Mouse (Mus musculus) right cerebral cortex, postnatal 10 days (tissue): ENCODE results near the gene Efnb2.
A peak's percentile ranks its signal among the peaks of the same experiment; 100 is the strongest.

ENCODE experiments used
- DNase-seq, 2 experiments: peaks; one replicate each; pipeline ENCODE4 v3.0.0; 2021; ENCODE audit warnings: low spot score in 2 of 2

Efnb2 gene

GRCm38 (mm10) chr8:8613844-8614243 lies 47.2 kb downstream of the Efnb2 start:
- DNase-seq, result no peak

- DNase-seq, result no peak
Observed at GRCm38 (mm10) chr8:8611928-8612327, 49.1 kb downstream of the Efnb2 start.

GRCm38 (mm10) chr8:8609791-8610190 lies 51.3 kb downstream of the Efnb2 start:
- DNase-seq, result no peak

- DNase-seq, result no peak
Observed at GRCm38 (mm10) chr8:8609141-8609540, 51.9 kb downstream of the Efnb2 start.

- no peak for DNase-seq
Observed at GRCm38 (mm10) chr8:8605621-8606020, 55.4 kb downstream of the Efnb2 start.

- no peak for DNase-seq
Observed at GRCm38 (mm10) chr8:8603875-8604274, 57.2 kb downstream of the Efnb2 start.

- DNase-seq, result no peak
Observed at GRCm38 (mm10) chr8:8602616-8603461, 58.2 kb downstream of the Efnb2 start.

GRCm38 (mm10) chr8:8599931-8600330 lies 61.1 kb downstream of the Efnb2 start:
- no peak for DNase-seq

GRCm38 (mm10) chr8:8597434-8597833 lies 63.6 kb downstream of the Efnb2 start:
- DNase-seq, result no peak

GRCm38 (mm10) chr8:8595831-8596611 lies 65.0 kb downstream of the Efnb2 start:
- no peak for DNase-seq

GRCm38 (mm10) chr8:8593812-8594211 lies 67.2 kb downstream of the Efnb2 start:
- no peak for DNase-seq

GRCm38 (mm10) chr8:8593371-8593770 lies 67.7 kb downstream of the Efnb2 start:
- DNase-seq, result no peak

- DNase-seq, result no peak
Observed at GRCm38 (mm10) chr8:8592331-8592730, 68.7 kb downstream of the Efnb2 start.

GRCm38 (mm10) chr8:8583981-8584377 lies 77.1 kb downstream of the Efnb2 start:
- no peak for DNase-seq

GRCm38 (mm10) chr8:8583290-8583980 lies 77.6 kb downstream of the Efnb2 start:
- DNase-seq, result no peak

- no peak for DNase-seq
Observed at GRCm38 (mm10) chr8:8577770-8578303, 83.2 kb downstream of the Efnb2 start.

- DNase-seq, result no peak
Observed at GRCm38 (mm10) chr8:8576833-8577232, 84.2 kb downstream of the Efnb2 start.

- no peak for DNase-seq
Observed at GRCm38 (mm10) chr8:8576286-8576685, 84.8 kb downstream of the Efnb2 start.

- DNase-seq, result peak; percentile 29 to 46
Observed at GRCm38 (mm10) chr8:8574521-8575499, 86.2 kb downstream of the Efnb2 start.

GRCm38 (mm10) chr8:8572272-8572671 lies 88.8 kb downstream of the Efnb2 start:
- no peak for DNase-seq
